Mouse (Mus musculus): ENCODE measurements around the gene Lcn5. TPM values are rescaled to one million over a fixed set of nuclear protein-coding genes. Genes with fewer than 3 reads are reported as not detected.

Gene Lcn5
- not detected for total RNA-seq (2021)
- long read RNA-seq, experiment 1 = 0 reads
- long read RNA-seq, experiment 2 = 0 reads

- intact Hi-C loops (cut with DNase I; ENCODE audit: low total_unique reads) = no loop called here
- no peak for DNase-seq
Observed at GRCm38 (mm10) chr2:25657652-25658051, at the start of gene Lcn5. TSS of gene Lcn5 (plus strand) at chr2:25657952.

- DNase-seq = no peak
- intact Hi-C loops (cut with DNase I; ENCODE audit: low total_unique reads) = no loop called here
Observed at GRCm38 (mm10) chr2:25608671-25609070, 49.1 kb upstream of the Lcn5 start.

- DNase-seq = no peak
- intact Hi-C loops (cut with DNase I; ENCODE audit: low total_unique reads) = no loop called here
Observed at GRCm38 (mm10) chr2:25616398-25616797, 41.4 kb upstream of the Lcn5 start.

GRCm38 (mm10) chr2:25617578-25617977 is 40.2 kb upstream of the Lcn5 start, which contains the start of gene Ccdc183:
TSS of gene Ccdc183 (minus strand) at chr2:25617678.
- no peak for DNase-seq
- intact Hi-C loops (cut with DNase I; ENCODE audit: low total_unique reads) = no loop called here

GRCm38 (mm10) chr2:25620386-25620785 is 37.4 kb upstream of the Lcn5 start:
- no peak for DNase-seq
- intact Hi-C loops (cut with DNase I; ENCODE audit: low total_unique reads) = no loop called here

- intact Hi-C loops (cut with DNase I; ENCODE audit: low total_unique reads) = no loop called here
- no peak for DNase-seq
Observed at GRCm38 (mm10) chr2:25620852-25621228, 36.9 kb upstream of the Lcn5 start.

- intact Hi-C loops (cut with DNase I; ENCODE audit: low total_unique reads) = no loop called here
- DNase-seq = peak; percentile 89
Observed at GRCm38 (mm10) chr2:25621229-25622200, 36.2 kb upstream of the Lcn5 start, which contains the start of gene Tmem141. TSS of gene Tmem141 (minus strand) at chr2:25622005.

GRCm38 (mm10) chr2:25625986-25626385 is 31.8 kb upstream of the Lcn5 start:
- no peak for DNase-seq
- intact Hi-C loops (cut with DNase I; ENCODE audit: low total_unique reads) = no loop called here

- intact Hi-C loops (cut with DNase I; ENCODE audit: low total_unique reads) = no loop called here
- no peak for DNase-seq
Observed at GRCm38 (mm10) chr2:25627811-25628210, 29.9 kb upstream of the Lcn5 start, which contains the start of gene Fcna. TSS of gene Fcna (minus strand) at chr2:25628030.

- intact Hi-C loops (cut with DNase I; ENCODE audit: low total_unique reads) = no loop called here
- DNase-seq = no peak
Observed at GRCm38 (mm10) chr2:25628738-25629137, 29.0 kb upstream of the Lcn5 start.

GRCm38 (mm10) chr2:25633616-25634015 is 24.1 kb upstream of the Lcn5 start:
- no peak for DNase-seq
- intact Hi-C loops (cut with DNase I; ENCODE audit: low total_unique reads) = loop anchor here (10.0 kb wide), 1 partner anchor 61 kb away; no protein-coding TSS in a partner anchor

- DNase-seq = no peak
- intact Hi-C loops (cut with DNase I; ENCODE audit: low total_unique reads) = loop anchor here (10.0 kb wide), 1 partner anchor 61 kb away; no protein-coding TSS in a partner anchor
Observed at GRCm38 (mm10) chr2:25634046-25634445, 23.7 kb upstream of the Lcn5 start.

- no peak for DNase-seq
- intact Hi-C loops (cut with DNase I; ENCODE audit: low total_unique reads) = loop anchor here (10.0 kb wide), 1 partner anchor 55 kb away; no protein-coding TSS in a partner anchor
Observed at GRCm38 (mm10) chr2:25639890-25640289, 17.9 kb upstream of the Lcn5 start.

- DNase-seq = no peak
- intact Hi-C loops (cut with DNase I; ENCODE audit: low total_unique reads) = no loop called here
Observed at GRCm38 (mm10) chr2:25652902-25653301, 4.8 kb upstream of the Lcn5 start, which contains the start of gene Lcn8. TSS of gene Lcn8 (plus strand) at chr2:25653120.

GRCm38 (mm10) chr2:25654502-25654901 is 3.2 kb upstream of the Lcn5 start:
- no peak for DNase-seq
- intact Hi-C loops (cut with DNase I; ENCODE audit: low total_unique reads) = no loop called here

GRCm38 (mm10) chr2:25656691-25657090 is 1.1 kb upstream of the Lcn5 start:
- intact Hi-C loops (cut with DNase I; ENCODE audit: low total_unique reads) = no loop called here
- peak; percentile 38 for DNase-seq

GRCm38 (mm10) chr2:25657246-25657645 is 506 bp upstream of the Lcn5 start:
- DNase-seq = no peak
- intact Hi-C loops (cut with DNase I; ENCODE audit: low total_unique reads) = no loop called here

- intact Hi-C loops (cut with DNase I; ENCODE audit: low total_unique reads) = no loop called here
- DNase-seq = no peak
Observed at GRCm38 (mm10) chr2:25660279-25660678, 2.5 kb downstream of the Lcn5 start.

- no peak for DNase-seq
- intact Hi-C loops (cut with DNase I; ENCODE audit: low total_unique reads) = no loop called here
Observed at GRCm38 (mm10) chr2:25661245-25661970, 3.7 kb downstream of the Lcn5 start.

- intact Hi-C loops (cut with DNase I; ENCODE audit: low total_unique reads) = no loop called here
- DNase-seq = peak; percentile 50
Observed at GRCm38 (mm10) chr2:25663511-25663910, 5.8 kb downstream of the Lcn5 start.
